In genomic region chrX:6854136-6854535, GRCm38 (mm10) we compare ENCODE assay signal across 21 mouse cellular contexts.
"Had no signal": no experiment of that assay in that cellular context is flagged by ENCODE, and none has a peak within 500 bp of the region (broad histone marks: within the 10 kb centered on the region; RNA-seq: fewer than 3 reads in every experiment).

No protein-coding gene starts in this region.

- H3K4me1 ChIP-seq: liver, embryonic 15.5 days; lung, embryonic 15.5 days; megakaryocyte, embryonic 14.5 days; midbrain, embryonic 13.5 days; midbrain, embryonic 15.5 days; neural tube, embryonic 12.5 days had no signal

- H3K9ac ChIP-seq: liver, embryonic 15.5 days; liver, postnatal 0 days; lung, embryonic 15.5 days; midbrain, embryonic 13.5 days; midbrain, embryonic 15.5 days; neural tube, embryonic 12.5 days had no signal

- H3K27ac ChIP-seq: liver, embryonic 15.5 days; lung, embryonic 15.5 days; macrophage; midbrain, embryonic 13.5 days; midbrain, embryonic 15.5 days; neural tube, embryonic 12.5 days had no signal

- H3K9me3 ChIP-seq: liver, embryonic 15.5 days; lung, embryonic 15.5 days; megakaryocyte, embryonic 14.5 days; midbrain, embryonic 13.5 days; midbrain, embryonic 15.5 days; neural tube, embryonic 12.5 days had no signal

- ATAC-seq: liver, postnatal 0 days; lung, postnatal 0 days; midbrain, embryonic 13.5 days; midbrain, embryonic 15.5 days had no signal

- H3K4me3 ChIP-seq: liver, embryonic 15.5 days; lung, embryonic 15.5 days; megakaryocyte, embryonic 14.5 days; midbrain, embryonic 13.5 days; midbrain, embryonic 15.5 days; neural tube, embryonic 12.5 days had no signal

- H3K4me2 ChIP-seq: liver, embryonic 15.5 days; lung, embryonic 15.5 days; midbrain, embryonic 11.5 days; midbrain, embryonic 13.5 days; midbrain, embryonic 15.5 days; neural tube, embryonic 12.5 days had no signal

- H3K27me3 ChIP-seq: liver, embryonic 15.5 days; lung, embryonic 15.5 days; megakaryocyte, embryonic 14.5 days; midbrain, embryonic 13.5 days; midbrain, embryonic 15.5 days; neural tube, embryonic 12.5 days had no signal

- H3K36me3 ChIP-seq: liver, embryonic 15.5 days; lung, embryonic 15.5 days; midbrain, embryonic 13.5 days; midbrain, embryonic 15.5 days; neural tube, embryonic 12.5 days had no signal

- DNase-seq: liver, postnatal 0 days; lung, adult 2 months; lung, postnatal 14 days; lung, postnatal 36 days; retina, postnatal 1 day; right cerebral cortex, adult 18-20 months; right cerebral cortex, postnatal 25 days; right cerebral cortex, postnatal 4 days; spleen, adult 18-20 months; thymus, adult 18-20 months; thymus, postnatal 14 days; thymus, postnatal 36 days had no signal
